ENCODE assay signal across 23 mouse cellular contexts in genomic region chr3:89359630-89360029, GRCm38 (mm10). TPM values are rescaled to one million over a fixed set of nuclear protein-coding genes. Genes with fewer than 3 reads are reported as not detected.
A peak's percentile ranks its signal among the peaks of the same experiment; 100 is the strongest.
DNase-seq lines count a peak whose midpoint lies in the region; ATAC-seq and TF ChIP-seq lines count a peak whose summit lies in the region.
"Had no signal": no experiment of that assay in that cellular context is flagged by ENCODE, and none has a peak within 500 bp of the region (broad histone marks: within the 10 kb centered on the region; RNA-seq: fewer than 3 reads in every experiment).

No protein-coding gene starts in this region.

- peak; percentile 62 for TF ChIP-seq POLR2A in myocyte (IDR thresholded peaks at IDR 0.05; ENCODE audit: insufficient read length, low read depth)

- POLR2A ChIA-PET in Patski (lab: Charles Lee) = interaction anchor here (0.6 kb wide), 2 partner anchors 168 to 334 kb away, joined by 3 read pairs; no protein-coding TSS in a partner anchor

- 73% methylated on average over 6 of the region's 6 CpGs for WGBS in liver, postnatal 0 days (ENCODE audit: insufficient replicate concordance)

- TF ChIP-seq CTCF in Patski (IDR thresholded peaks at IDR 0.05) = no peak
- TF ChIP-seq CTCF in liver, postnatal 0 days (IDR thresholded peaks at IDR 0.05; ENCODE audit: low read depth) = no peak

- no peaks in the 10 kb centered on the region for H3K36me3 ChIP-seq in myocyte (ENCODE audit: control insufficient read depth, insufficient read depth)
- no peaks in the 10 kb centered on the region for H3K36me3 ChIP-seq in liver, postnatal 0 days (replicated peaks; ENCODE audit: insufficient read depth, low read length)
- H3K36me3 ChIP-seq: embryonic facial prominence, embryonic 10.5 days; forebrain, embryonic 12.5 days; hindbrain, embryonic 13.5 days; neural tube, embryonic 13.5 days had no signal

- CTCF ChIA-PET in Patski (lab: Charles Lee) = interaction anchor here (1.0 to 2.6 kb wide), 3 partner anchors 10 to 39 kb away, joined by 3 to 8 read pairs (median 3); partner anchors contain the start of gene Adam15

- no peaks in the 10 kb centered on the region for H3K4me1 ChIP-seq in liver, postnatal 0 days (ENCODE audit: insufficient read depth)
- H3K4me1 ChIP-seq: neural tube, embryonic 13.5 days had no signal

- H3K4me2 ChIP-seq in myocyte (ENCODE audit: low read depth) = peak overlapping the region; percentile 61
- H3K4me2 ChIP-seq in liver, postnatal 0 days (ENCODE audit: low read depth, low read length) = no peak overlapping the region
- H3K4me2 ChIP-seq: forebrain, embryonic 12.5 days; hindbrain, embryonic 13.5 days; liver, embryonic 11.5 days; midbrain, embryonic 11.5 days; neural tube, embryonic 13.5 days had no signal

- intact Hi-C loops in heart, postnatal 14 days (cut with DNase I) = no loop called here

- H3K27me3 ChIP-seq in Patski = peaks cover 8% of the 10 kb centered on the region
- H3K27me3 ChIP-seq in myocyte (ENCODE audit: control insufficient read depth, insufficient read depth, insufficient read length) = peaks cover 12% of the 10 kb centered on the region
- no peaks in the 10 kb centered on the region for H3K27me3 ChIP-seq in liver, postnatal 0 days (ENCODE audit: insufficient read depth, low read length)
- H3K27me3 ChIP-seq: neural tube, embryonic 13.5 days had no signal

- in situ Hi-C loops in Patski (cut with MboI; ENCODE audit: low pct_unique_long_range_greater_than_20kb) = loop anchor here (5.0 kb wide), 1 partner anchor 128 kb away; no protein-coding TSS in a partner anchor

- no peak for ATAC-seq in Patski
- ATAC-seq in liver, postnatal 0 days = no peak
- ATAC-seq: activated CD4-positive, CD25-positive, alpha-beta regulatory T cell, adult 4 months had no signal

- no peak overlapping the region for H3K27ac ChIP-seq in liver, postnatal 0 days (ENCODE audit: low read depth)
- H3K27ac ChIP-seq: embryonic facial prominence, embryonic 10.5 days; forebrain, embryonic 12.5 days; hindbrain, embryonic 13.5 days; neural tube, embryonic 13.5 days had no signal

- H3K79me2 ChIP-seq in myocyte (ENCODE audit: control insufficient read depth, insufficient read depth) = no peaks in the 10 kb centered on the region

- no peak for TF ChIP-seq EP300 in liver, postnatal 0 days (IDR thresholded peaks at IDR 0.05; ENCODE audit: low read depth)

- no peak overlapping the region for H3K9ac ChIP-seq in liver, postnatal 0 days (replicated peaks)
- H3K9ac ChIP-seq: forebrain, embryonic 12.5 days; hindbrain, embryonic 13.5 days; neural tube, embryonic 13.5 days had no signal

- H3K9me3 ChIP-seq in liver, postnatal 0 days (ENCODE audit: low read length) = no peaks in the 10 kb centered on the region
- H3K9me3 ChIP-seq: embryonic facial prominence, embryonic 10.5 days; forebrain, embryonic 12.5 days; hindbrain, embryonic 13.5 days; neural tube, embryonic 13.5 days had no signal

- H3ac ChIP-seq in myocyte (ENCODE audit: control insufficient read depth, insufficient read length) = no peak overlapping the region

- DNase-seq in heart, postnatal 4 days = peak; percentile 5
- DNase-seq in heart, postnatal 14 days = no peak
- peak; percentile 67 for DNase-seq in 3134 (ENCODE audit: extremely low read depth, insufficient read length, low spot score)
- peak; percentile 15 for DNase-seq in Patski (ENCODE audit: low read depth, low spot score)
- no peak for DNase-seq in testis, postnatal 14 days (ENCODE audit: low spot score)
- DNase-seq in right cerebral cortex, adult 2 months (ENCODE audit: low spot score in 2 of 2) = no peak
- DNase-seq in liver, postnatal 0 days = no peak
- DNase-seq: B cell, adult 2 months; cerebellum, adult 9-10 months; gastrocnemius, postnatal 14 days; lung, adult 2 months; spleen, adult 18-20 months; thymus, adult 2 months had no signal

- H3K4me3 ChIP-seq in myocyte = no peak overlapping the region
- H3K4me3 ChIP-seq in liver, postnatal 0 days (ENCODE audit: low read depth, low read length) = no peak overlapping the region
- H3K4me3 ChIP-seq: embryonic facial prominence, embryonic 10.5 days; forebrain, embryonic 12.5 days; hindbrain, embryonic 13.5 days; neural tube, embryonic 13.5 days had no signal

TF ChIP-seq in myocyte, 11 proteins besides CTCF, POLR2A, EP300 and RAD21:
- TF ChIP-seq MAX (IDR thresholded peaks at IDR 0.05; ENCODE audit: low read depth) = no peak
- peak in 1 of 3 experiments; percentile 32 for TF ChIP-seq MYOG (IDR thresholded peaks at IDR 0.05; ENCODE audit: control insufficient read depth in 1 of 3, insufficient read depth in 1 of 3, insufficient read length in 2 of 3, low read depth in 2 of 3)
- TF ChIP-seq REST (IDR thresholded peaks at IDR 0.05; ENCODE audit: insufficient read depth, insufficient read length) = no peak
- TF ChIP-seq TCF3 (IDR thresholded peaks at IDR 0.05; ENCODE audit: insufficient read length, low read depth) = no peak
- TF ChIP-seq POLR2AphosphoS2 (IDR thresholded peaks at IDR 0.05; ENCODE audit: insufficient read length, low read depth) = peak; percentile 26
- TF ChIP-seq MYOD1 (IDR thresholded peaks at IDR 0.05; ENCODE audit: control insufficient read depth in 1 of 3, insufficient read length in 2 of 3, low read depth in 2 of 3) = peak in 2 of 3 experiments; percentile 8 to 21
- TF ChIP-seq TCF12 (IDR thresholded peaks at IDR 0.05; ENCODE audit: insufficient read depth, poor library complexity, severe bottlenecking) = no peak
TF ChIP-seq in myocyte: peak in this region for 3.

RNA-seq across cellular contexts. Expression of gene Dcst2, which starts 2.1 kb away (rescaled TPM):
- under 1 TPM; 0.14 to 0.23 TPM for total RNA-seq in heart, postnatal 4 days (2021)
- not detected for total RNA-seq in heart, postnatal 14 days (2021)
- polyA plus RNA-seq in Patski (2021) (0.06 TPM), myocyte (2012; fragmentation: generic; extraction: Trizol) (0.01 TPM)
- 0.05 TPM in 1 of 2 replicates, not detected in the other for polyA plus RNA-seq in liver, postnatal 0 days (2015; fragmentation: Nextera tagmentation; extraction: Ambion mirVana)
- total RNA-seq: common myeloid progenitor, adult 5-6 weeks; gastrocnemius, postnatal 14 days had no signal
- polyA plus RNA-seq: heart, embryonic 16.5 days; midbrain, embryonic 11.5 days had no signal

RNA-seq across cellular contexts. Expression of gene Dcst1, which starts 5.4 kb away (rescaled TPM):
- under 1 TPM; 0.21 to 0.72 TPM for total RNA-seq in heart, postnatal 4 days (2021)
- under 1 TPM; 0.22 to 0.48 TPM for total RNA-seq in heart, postnatal 14 days (2021)
- 1.3 TPM for polyA plus RNA-seq in Patski (2021)
- 0.41 TPM for polyA plus RNA-seq in myocyte (2012; fragmentation: generic; extraction: Trizol)
- polyA plus RNA-seq in liver, postnatal 0 days (2015; fragmentation: Nextera tagmentation; extraction: Ambion mirVana) = 0.13 and 0.15 TPM in 2 replicates
- total RNA-seq: gastrocnemius, postnatal 14 days had no signal
- polyA plus RNA-seq: liver, embryonic 11.5 days; lung, adult 2 months had no signal

RNA-seq across cellular contexts. Expression of gene Adam15, which starts 9.8 kb away (rescaled TPM):
- 10 to 100 TPM; 93.6 to 95.2 TPM for total RNA-seq in heart, postnatal 4 days (2021)
- 10 to 100 TPM; 80.4 to 100.0 TPM for total RNA-seq in heart, postnatal 14 days (2021)
- polyA plus RNA-seq in Patski (2021) (226 TPM), myocyte (2012; fragmentation: generic; extraction: Trizol) (78.4 TPM)
- polyA plus RNA-seq in liver, postnatal 0 days (2015; fragmentation: Nextera tagmentation; extraction: Ambion mirVana) = 9.1 and 9.2 TPM in 2 replicates

RNA-seq across cellular contexts. Expression of gene Efna4, which starts 21.8 kb away (rescaled TPM):
- 1 to 10 TPM; 3.1 to 3.7 TPM for total RNA-seq in heart, postnatal 4 days (2021)
- under 1 TPM; 0.49 to 0.74 TPM for total RNA-seq in heart, postnatal 14 days (2021)
- polyA plus RNA-seq in Patski (2021) (48.7 TPM), myocyte (2012; fragmentation: generic; extraction: Trizol) (5.4 TPM)
- polyA plus RNA-seq in liver, postnatal 0 days (2015; fragmentation: Nextera tagmentation; extraction: Ambion mirVana) = 0.36 and 0.56 TPM in 2 replicates

RNA-seq across cellular contexts. Expression of gene Zbtb7b, which starts 34.9 kb away (rescaled TPM):
- 10 to 100 TPM; 13.8 to 15.1 TPM for total RNA-seq in heart, postnatal 4 days (2021)
- total RNA-seq in heart, postnatal 14 days (2021) = 10 to 100 TPM; 18.4 to 27.3 TPM
- 73.7 TPM for polyA plus RNA-seq in Patski (2021)
- polyA plus RNA-seq in myocyte (2012; fragmentation: generic; extraction: Trizol) = 47.0 TPM
- polyA plus RNA-seq in liver, postnatal 0 days (2015; fragmentation: Nextera tagmentation; extraction: Ambion mirVana) = 4.1 and 4.7 TPM in 2 replicates

Comparison
In these comparisons a context has a peak if more than half of its experiments do, and no peak if none do; other contexts are left out.
1. DNase-seq: peak in heart, postnatal 4 days (single experiment), 3134 (single experiment) and Patski (single experiment); none in heart, postnatal 14 days (0 of 2), testis, postnatal 14 days (single experiment), right cerebral cortex, adult 2 months (0 of 2) and liver, postnatal 0 days (single experiment).